Mouse (Mus musculus): ENCODE measurements at regions not wholly inside any gene's neighbourhood (a gene's known extent, or its start where the extent isn't known, plus 50 kb on each side); places are given as distances from the start of the nearest gene placed in this dataset.

DNA sequence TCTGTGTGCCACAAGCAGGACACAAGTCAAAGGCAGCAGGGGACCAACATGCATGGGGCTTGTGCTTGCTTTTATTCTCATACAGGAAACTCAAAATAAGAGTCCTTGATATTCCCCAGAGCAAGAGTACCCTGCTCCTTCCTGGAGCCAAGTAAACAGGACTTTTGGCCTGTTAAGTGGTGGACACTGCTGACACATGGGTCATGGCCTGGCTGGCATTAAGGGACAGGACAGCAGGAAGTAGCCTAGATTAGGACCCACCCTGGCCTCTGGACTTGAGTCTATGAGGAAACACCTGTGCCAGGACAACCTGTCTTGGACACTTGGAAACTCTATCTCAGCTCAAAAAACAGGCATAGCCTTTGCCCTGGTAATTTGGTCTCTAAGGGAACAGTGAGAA, 181.0 kb upstream of the Jun start:
- TF ChIP-seq USF1 (IDR thresholded peaks at IDR 0.05; ENCODE audit: low read depth) (no peak), MYOD1 (IDR thresholded peaks at IDR 0.05; ENCODE audit: control insufficient read depth, insufficient read length, low read depth) (no peak), MYOG (IDR thresholded peaks at IDR 0.05; ENCODE audit: control insufficient read depth, extremely low read depth, insufficient read length) (no peak), CEBPB (IDR thresholded peaks at IDR 0.05; ENCODE audit: low read depth) (no peak), CTCF (IDR thresholded peaks at IDR 0.05; ENCODE audit: control insufficient read depth, insufficient read depth, insufficient read length) (no peak), FOSL1 (IDR thresholded peaks at IDR 0.05; ENCODE audit: insufficient read depth, low read length, poor library complexity, severe bottlenecking) (no peak), MAX (IDR thresholded peaks at IDR 0.05) (no peak)

DNA sequence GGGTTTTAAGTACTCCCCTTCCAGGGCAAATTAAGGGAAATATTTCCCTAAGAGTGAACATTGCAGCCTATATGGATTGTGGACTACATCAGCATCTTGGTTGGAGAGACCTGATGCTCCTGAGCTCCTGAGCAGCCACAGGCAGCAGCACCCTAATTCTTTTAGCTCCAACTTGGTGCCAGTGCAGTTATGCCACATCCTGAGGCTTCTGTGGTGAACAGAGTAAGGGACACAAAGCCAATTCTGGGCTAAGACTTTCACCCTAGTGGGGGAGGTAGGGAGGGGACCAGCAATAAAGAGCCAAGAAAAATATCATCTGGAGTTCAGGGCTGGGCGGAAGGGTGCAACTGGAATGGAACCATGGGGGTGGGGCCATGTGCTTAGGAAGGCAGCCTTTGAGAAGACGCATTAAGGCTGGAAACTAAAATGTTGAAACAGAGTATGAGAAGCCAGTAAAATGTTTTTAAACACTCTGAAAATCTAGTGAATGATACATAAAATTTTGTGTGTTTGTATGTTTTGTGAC, 182.1 kb upstream of the Jun start:
- no peaks in the 10 kb centered on the region for H3K79me2 ChIP-seq (ENCODE audit: control insufficient read depth, insufficient read depth)
- TF ChIP-seq FOSL1 (IDR thresholded peaks at IDR 0.05; ENCODE audit: insufficient read depth, low read length, poor library complexity, severe bottlenecking) (no peak), MAX (IDR thresholded peaks at IDR 0.05) (no peak), MYOG (IDR thresholded peaks at IDR 0.05; ENCODE audit: control insufficient read depth, extremely low read depth, insufficient read length) (no peak), MYOD1 (IDR thresholded peaks at IDR 0.05; ENCODE audit: control insufficient read depth, insufficient read length, low read depth) (no peak), CEBPB (IDR thresholded peaks at IDR 0.05; ENCODE audit: low read depth) (no peak), CTCF (IDR thresholded peaks at IDR 0.05; ENCODE audit: control insufficient read depth, insufficient read depth, insufficient read length) (no peak), USF1 (IDR thresholded peaks at IDR 0.05; ENCODE audit: low read depth) (no peak)
- H3K27me3 ChIP-seq (ENCODE audit: control insufficient read depth, insufficient read depth, insufficient read length): no peaks in the 10 kb centered on the region
- no peak overlapping the region for H3K4me3 ChIP-seq (ENCODE audit: insufficient read depth, poor library complexity, severe bottlenecking)
- H3K79me3 ChIP-seq (ENCODE audit: low read depth): no peaks in the 10 kb centered on the region
- no peak overlapping the region for H3ac ChIP-seq (ENCODE audit: control insufficient read depth, insufficient read length, low read depth)
- no peaks in the 10 kb centered on the region for H3K36me3 ChIP-seq (ENCODE audit: control insufficient read depth, insufficient read depth)

More for the DNA sequence above, 181.0 kb upstream of the Jun start:
- H3ac ChIP-seq (ENCODE audit: control insufficient read depth, insufficient read length, low read depth): no peak overlapping the region
- H3K36me3 ChIP-seq (ENCODE audit: control insufficient read depth, insufficient read depth): no peaks in the 10 kb centered on the region
- no peaks in the 10 kb centered on the region for H3K79me3 ChIP-seq (ENCODE audit: low read depth)
- H3K79me2 ChIP-seq (ENCODE audit: control insufficient read depth, insufficient read depth): no peaks in the 10 kb centered on the region
- H3K27me3 ChIP-seq (ENCODE audit: control insufficient read depth, insufficient read depth, insufficient read length): no peaks in the 10 kb centered on the region
- H3K4me3 ChIP-seq (ENCODE audit: insufficient read depth, poor library complexity, severe bottlenecking): no peak overlapping the region

DNA sequence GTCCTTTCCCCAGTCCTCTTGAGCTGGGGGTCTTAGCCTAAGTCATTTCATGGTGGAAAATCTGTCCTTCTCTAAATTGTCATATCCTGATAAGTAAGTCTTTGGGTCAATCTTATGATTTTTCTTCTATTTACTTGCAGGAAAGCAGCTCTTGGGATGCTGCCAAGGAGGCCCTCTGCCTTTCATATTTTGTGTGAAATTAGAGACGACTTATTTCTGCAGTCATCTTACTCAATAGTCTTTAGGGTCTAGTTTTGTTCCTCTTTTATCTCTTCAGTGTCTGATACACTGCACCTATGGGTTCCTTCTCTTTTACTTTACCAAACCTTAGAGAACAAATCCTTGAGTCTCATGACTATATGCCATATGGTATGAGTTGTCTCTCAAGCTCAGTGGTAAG, 196.0 kb upstream of the Jun start:
- no peak overlapping the region for H3K4me3 ChIP-seq (ENCODE audit: insufficient read depth, poor library complexity, severe bottlenecking)
- TF ChIP-seq FOSL1 (IDR thresholded peaks at IDR 0.05; ENCODE audit: insufficient read depth, low read length, poor library complexity, severe bottlenecking) (no peak), MYOD1 (IDR thresholded peaks at IDR 0.05; ENCODE audit: control insufficient read depth, insufficient read length, low read depth) (no peak), CEBPB (IDR thresholded peaks at IDR 0.05; ENCODE audit: low read depth) (no peak), USF1 (IDR thresholded peaks at IDR 0.05; ENCODE audit: low read depth) (no peak), MYOG (IDR thresholded peaks at IDR 0.05; ENCODE audit: control insufficient read depth, extremely low read depth, insufficient read length) (no peak), MAX (IDR thresholded peaks at IDR 0.05) (no peak), CTCF (IDR thresholded peaks at IDR 0.05; ENCODE audit: control insufficient read depth, insufficient read depth, insufficient read length) (no peak)
- no peak overlapping the region for H3ac ChIP-seq (ENCODE audit: control insufficient read depth, insufficient read length, low read depth)
- H3K27me3 ChIP-seq (ENCODE audit: control insufficient read depth, insufficient read depth, insufficient read length): no peaks in the 10 kb centered on the region
- H3K79me2 ChIP-seq (ENCODE audit: control insufficient read depth, insufficient read depth): no peaks in the 10 kb centered on the region
- H3K79me3 ChIP-seq (ENCODE audit: low read depth): no peaks in the 10 kb centered on the region
- no peaks in the 10 kb centered on the region for H3K36me3 ChIP-seq (ENCODE audit: control insufficient read depth, insufficient read depth)

DNA sequence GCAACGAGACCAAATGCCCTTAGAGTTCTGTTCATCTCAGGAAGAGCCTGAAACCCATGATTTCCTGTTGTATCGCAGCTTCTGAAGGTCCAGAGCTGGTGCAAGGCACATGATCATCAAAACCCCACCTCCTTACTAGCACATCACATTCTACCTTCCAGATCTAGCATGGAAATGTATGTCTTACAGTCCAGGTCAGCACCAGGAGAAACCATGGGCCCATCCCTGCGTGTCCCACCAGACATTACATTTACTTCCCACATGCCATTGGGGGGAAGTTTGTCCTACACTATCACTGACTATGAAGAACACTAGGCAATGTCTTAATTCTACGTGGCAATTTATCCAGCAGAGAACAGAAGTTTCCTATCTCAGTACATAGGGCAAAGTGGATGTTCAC, 197.0 kb upstream of the Jun start:
- H3K79me2 ChIP-seq (ENCODE audit: control insufficient read depth, insufficient read depth): no peaks in the 10 kb centered on the region
- TF ChIP-seq MAX (IDR thresholded peaks at IDR 0.05) (no peak), MYOD1 (IDR thresholded peaks at IDR 0.05; ENCODE audit: control insufficient read depth, insufficient read length, low read depth) (no peak), CTCF (IDR thresholded peaks at IDR 0.05; ENCODE audit: control insufficient read depth, insufficient read depth, insufficient read length) (no peak), USF1 (IDR thresholded peaks at IDR 0.05; ENCODE audit: low read depth) (no peak), FOSL1 (IDR thresholded peaks at IDR 0.05; ENCODE audit: insufficient read depth, low read length, poor library complexity, severe bottlenecking) (no peak), CEBPB (IDR thresholded peaks at IDR 0.05; ENCODE audit: low read depth) (no peak), MYOG (IDR thresholded peaks at IDR 0.05; ENCODE audit: control insufficient read depth, extremely low read depth, insufficient read length) (no peak)
- H3K36me3 ChIP-seq (ENCODE audit: control insufficient read depth, insufficient read depth): no peaks in the 10 kb centered on the region
- no peaks in the 10 kb centered on the region for H3K27me3 ChIP-seq (ENCODE audit: control insufficient read depth, insufficient read depth, insufficient read length)
- H3ac ChIP-seq (ENCODE audit: control insufficient read depth, insufficient read length, low read depth): no peak overlapping the region
- no peaks in the 10 kb centered on the region for H3K79me3 ChIP-seq (ENCODE audit: low read depth)
- no peak overlapping the region for H3K4me3 ChIP-seq (ENCODE audit: insufficient read depth, poor library complexity, severe bottlenecking)

DNA sequence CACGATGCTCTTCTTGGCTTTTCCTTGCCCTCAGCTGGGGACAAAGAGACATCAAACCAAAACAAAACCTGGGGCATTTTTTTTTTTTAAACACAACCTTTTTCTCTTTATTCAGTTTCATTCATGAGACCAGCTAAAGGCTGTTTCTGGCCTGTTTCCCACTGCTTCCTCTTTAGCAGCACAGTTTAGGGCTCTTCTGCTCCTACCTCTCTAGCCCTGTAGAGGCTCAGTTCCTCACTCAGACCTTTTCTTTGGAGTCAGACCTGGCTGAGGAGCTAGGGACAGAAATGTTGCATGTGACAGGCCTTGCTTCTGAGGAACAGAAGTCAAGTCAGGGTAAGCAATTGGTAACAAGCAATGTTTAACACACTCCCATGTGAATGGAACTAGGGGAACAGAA, 198.1 kb upstream of the Jun start:
- no peaks in the 10 kb centered on the region for H3K36me3 ChIP-seq (ENCODE audit: control insufficient read depth, insufficient read depth)
- no peak overlapping the region for H3ac ChIP-seq (ENCODE audit: control insufficient read depth, insufficient read length, low read depth)
- no peak overlapping the region for H3K4me3 ChIP-seq (ENCODE audit: insufficient read depth, poor library complexity, severe bottlenecking)
- no peak for TF ChIP-seq USF1 (IDR thresholded peaks at IDR 0.05; ENCODE audit: low read depth)
- TF ChIP-seq CTCF (IDR thresholded peaks at IDR 0.05; ENCODE audit: control insufficient read depth, insufficient read depth, insufficient read length): no peak
- TF ChIP-seq CEBPB (IDR thresholded peaks at IDR 0.05; ENCODE audit: low read depth): no peak
- no peak for TF ChIP-seq FOSL1 (IDR thresholded peaks at IDR 0.05; ENCODE audit: insufficient read depth, low read length, poor library complexity, severe bottlenecking)
- TF ChIP-seq MAX (IDR thresholded peaks at IDR 0.05): no peak
- TF ChIP-seq MYOD1 (IDR thresholded peaks at IDR 0.05; ENCODE audit: control insufficient read depth, insufficient read length, low read depth): no peak
- TF ChIP-seq MYOG (IDR thresholded peaks at IDR 0.05; ENCODE audit: control insufficient read depth, extremely low read depth, insufficient read length): no peak
- H3K79me3 ChIP-seq (ENCODE audit: low read depth): no peaks in the 10 kb centered on the region
- no peaks in the 10 kb centered on the region for H3K79me2 ChIP-seq (ENCODE audit: control insufficient read depth, insufficient read depth)
- no peaks in the 10 kb centered on the region for H3K27me3 ChIP-seq (ENCODE audit: control insufficient read depth, insufficient read depth, insufficient read length)

DNA sequence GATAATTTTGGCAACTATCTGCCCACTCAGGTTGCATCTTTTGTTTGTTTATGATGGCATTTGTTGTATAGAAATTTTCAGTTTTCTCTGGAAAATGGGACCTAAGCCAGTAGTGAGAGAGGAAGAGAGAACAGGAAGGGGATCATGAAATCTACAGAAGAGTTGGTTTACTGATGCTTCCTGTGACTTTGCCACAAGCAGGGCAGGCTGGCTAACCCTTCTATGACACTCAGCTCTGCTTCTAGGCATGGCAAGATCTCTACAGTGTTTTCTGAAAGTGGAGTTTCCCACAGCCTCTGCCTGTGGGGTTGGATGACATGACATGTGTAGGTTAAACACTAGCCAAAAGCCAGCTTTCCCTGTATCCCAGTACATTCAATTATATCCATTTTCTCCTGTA, 217.7 kb upstream of the Jun start:
- H3K36me3 ChIP-seq (ENCODE audit: control insufficient read depth, insufficient read depth): no peaks in the 10 kb centered on the region
- no peaks in the 10 kb centered on the region for H3K27me3 ChIP-seq (ENCODE audit: control insufficient read depth, insufficient read depth, insufficient read length)
- no peak for TF ChIP-seq USF1 (IDR thresholded peaks at IDR 0.05; ENCODE audit: low read depth)
- no peak for TF ChIP-seq MAX (IDR thresholded peaks at IDR 0.05)
- TF ChIP-seq CTCF (IDR thresholded peaks at IDR 0.05; ENCODE audit: control insufficient read depth, insufficient read depth, insufficient read length): no peak
- TF ChIP-seq CEBPB (IDR thresholded peaks at IDR 0.05; ENCODE audit: low read depth): no peak
- no peak for TF ChIP-seq MYOD1 (IDR thresholded peaks at IDR 0.05; ENCODE audit: control insufficient read depth, insufficient read length, low read depth)
- no peak for TF ChIP-seq MYOG (IDR thresholded peaks at IDR 0.05; ENCODE audit: control insufficient read depth, extremely low read depth, insufficient read length)
- no peak for TF ChIP-seq FOSL1 (IDR thresholded peaks at IDR 0.05; ENCODE audit: insufficient read depth, low read length, poor library complexity, severe bottlenecking)
- H3K79me3 ChIP-seq (ENCODE audit: low read depth): no peaks in the 10 kb centered on the region
- H3K79me2 ChIP-seq (ENCODE audit: control insufficient read depth, insufficient read depth): no peaks in the 10 kb centered on the region
- no peak overlapping the region for H3K4me3 ChIP-seq (ENCODE audit: insufficient read depth, poor library complexity, severe bottlenecking)
- no peak overlapping the region for H3ac ChIP-seq (ENCODE audit: control insufficient read depth, insufficient read length, low read depth)
